Mouse (Mus musculus): ENCODE data around the gene Tpbgl. TPM values are rescaled to one million over a fixed set of nuclear protein-coding genes. Genes with fewer than 3 reads are reported as not detected.

Tpbgl gene
- polyA plus RNA-seq, 1 experiment, result not detected

DNA sequence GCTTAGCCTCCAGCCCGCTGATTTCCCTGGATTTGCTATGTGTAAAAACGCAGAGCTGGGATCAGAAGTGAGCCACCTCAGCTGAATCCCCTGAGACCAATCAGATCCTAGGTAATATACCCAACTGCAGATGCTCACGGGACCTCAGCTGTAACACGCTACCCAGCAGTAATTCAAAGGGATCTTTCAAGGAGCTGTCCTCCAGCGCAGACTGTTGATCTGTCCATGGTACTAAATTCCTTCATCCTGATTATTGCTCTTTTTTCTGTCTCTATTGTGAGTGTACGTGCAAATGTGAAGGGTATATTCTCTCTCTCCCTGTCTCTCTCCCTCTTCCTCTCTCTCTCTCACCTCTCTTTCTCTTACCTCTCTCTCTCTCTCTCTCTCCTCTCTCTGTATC is 5.4 kb upstream of the Tpbgl start:
- Histone ChIP-seq H3K9ac (ENCODE audit: low read depth, poor library complexity, severe bottlenecking) (no peak overlapping the region), H3K36me3 (ENCODE audit: control insufficient read depth, insufficient read depth, low read length, poor library complexity, severe bottlenecking) (no peaks in the 10 kb centered on the region), H3K4me3 (ENCODE audit: low read depth, low read length) (no peak overlapping the region), H3K9me3 (replicated peaks; ENCODE audit: control insufficient read depth, insufficient read depth, low read length, poor library complexity, severe bottlenecking) (no peaks in the 10 kb centered on the region), H3K27ac (ENCODE audit: insufficient read depth, low read length) (no peak overlapping the region), H3K27me3 (ENCODE audit: control insufficient read depth, insufficient read depth, low read length, poor library complexity, severe bottlenecking) (peaks cover 1% of the 10 kb centered on the region; the same call in 1 of the 2 replicates), H3K4me1 (ENCODE audit: control insufficient read depth, insufficient read depth, low read length) (no peaks in the 10 kb centered on the region)
- TF ChIP-seq CTCF (IDR thresholded peaks at IDR 0.05; ENCODE audit: low read depth, low read length) (no peak), EP300 (IDR thresholded peaks at IDR 0.05; ENCODE audit: insufficient read depth, low read depth, low read length) (no peak), POLR2A (IDR thresholded peaks at IDR 0.05; ENCODE audit: insufficient read depth, low read length) (no peak)

DNA sequence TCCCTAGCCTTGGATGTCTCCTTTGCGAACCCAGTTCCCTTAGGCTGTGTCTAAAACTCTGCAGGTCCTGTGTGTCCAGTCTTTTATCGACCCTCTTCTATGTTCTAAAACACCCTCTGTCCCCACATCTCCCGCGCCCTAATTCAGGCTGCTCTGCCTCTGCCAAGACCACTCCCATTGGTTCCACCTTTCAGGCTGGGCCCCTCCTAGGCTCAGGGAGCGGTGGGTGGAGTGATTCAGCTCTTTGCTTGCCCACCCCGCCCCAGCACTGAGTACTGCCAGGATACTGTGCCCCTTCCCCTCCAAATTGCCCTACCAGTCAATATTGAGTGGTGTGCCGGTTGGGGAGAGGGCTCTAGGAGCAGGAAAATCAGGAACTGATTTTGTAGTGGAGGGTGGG is 463 bp upstream of the Tpbgl start:
- H3K9ac ChIP-seq (ENCODE audit: low read depth, poor library complexity, severe bottlenecking), result no peak overlapping the region
- H3K4me3 ChIP-seq (ENCODE audit: low read depth, low read length), result peak overlapping the region; percentile 61; the same call in 1 of the 2 replicates
- H3K36me3 ChIP-seq (ENCODE audit: control insufficient read depth, insufficient read depth, low read length, poor library complexity, severe bottlenecking), result no peaks in the 10 kb centered on the region
- H3K4me1 ChIP-seq (ENCODE audit: control insufficient read depth, insufficient read depth, low read length), result no peaks in the 10 kb centered on the region
- no peak overlapping the region for H3K27ac ChIP-seq (ENCODE audit: insufficient read depth, low read length)
- H3K9me3 ChIP-seq (replicated peaks; ENCODE audit: control insufficient read depth, insufficient read depth, low read length, poor library complexity, severe bottlenecking), result no peaks in the 10 kb centered on the region
- peaks cover 9% of the 10 kb centered on the region for H3K27me3 ChIP-seq (ENCODE audit: control insufficient read depth, insufficient read depth, low read length, poor library complexity, severe bottlenecking)
- TF ChIP-seq POLR2A (IDR thresholded peaks at IDR 0.05; ENCODE audit: insufficient read depth, low read length) (no peak), EP300 (IDR thresholded peaks at IDR 0.05; ENCODE audit: insufficient read depth, low read depth, low read length) (no peak), CTCF (IDR thresholded peaks at IDR 0.05; ENCODE audit: low read depth, low read length) (no peak)

DNA sequence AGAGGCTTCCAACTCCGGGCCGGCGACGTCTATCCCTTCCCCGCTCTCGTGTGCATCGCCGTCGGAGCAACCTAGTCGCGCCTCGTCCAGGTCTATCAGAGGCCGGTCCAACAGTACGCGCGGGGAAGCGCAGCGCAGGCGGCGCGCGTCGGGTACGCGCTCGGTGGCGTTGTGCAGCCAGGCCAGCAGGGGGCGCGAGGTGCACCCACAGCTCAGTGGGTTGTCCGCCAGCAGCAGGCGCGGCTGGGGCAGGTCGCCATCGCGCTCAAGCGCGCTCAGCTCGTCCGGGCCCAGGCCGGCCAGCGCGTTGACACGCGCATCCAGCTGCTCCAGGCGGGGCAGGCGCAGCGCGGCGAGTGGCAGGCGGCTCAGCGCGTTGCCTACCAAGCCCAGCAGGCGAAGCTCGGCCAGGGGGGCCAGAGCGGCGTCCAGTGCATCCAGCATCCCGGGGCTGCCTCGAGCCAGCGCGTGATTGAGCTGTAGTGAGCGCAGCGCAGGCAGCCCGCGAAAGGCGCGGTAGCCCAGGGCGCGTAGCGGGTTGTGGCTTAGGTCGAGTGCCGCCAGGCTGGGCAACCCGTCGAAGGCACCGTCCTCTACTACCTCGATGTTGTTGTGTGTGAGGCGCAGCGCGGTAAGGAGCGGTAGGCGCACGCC is 1.1 kb downstream of the Tpbgl start:
- Histone ChIP-seq H3K4me1 (ENCODE audit: control insufficient read depth, insufficient read depth, low read length) (no peaks in the 10 kb centered on the region), H3K9ac (ENCODE audit: low read depth, poor library complexity, severe bottlenecking) (peak overlapping the region; percentile 13), H3K9me3 (replicated peaks; ENCODE audit: control insufficient read depth, insufficient read depth, low read length, poor library complexity, severe bottlenecking) (no peaks in the 10 kb centered on the region), H3K27ac (ENCODE audit: insufficient read depth, low read length) (no peak overlapping the region), H3K4me3 (ENCODE audit: low read depth, low read length) (peak overlapping the region; percentile 61), H3K36me3 (ENCODE audit: control insufficient read depth, insufficient read depth, low read length, poor library complexity, severe bottlenecking) (no peaks in the 10 kb centered on the region), H3K27me3 (ENCODE audit: control insufficient read depth, insufficient read depth, low read length, poor library complexity, severe bottlenecking) (peaks cover 9% of the 10 kb centered on the region; the same call in 1 of the 2 replicates)
- TF ChIP-seq CTCF (IDR thresholded peaks at IDR 0.05; ENCODE audit: low read depth, low read length) (peak; percentile 88), POLR2A (IDR thresholded peaks at IDR 0.05; ENCODE audit: insufficient read depth, low read length) (no peak), EP300 (IDR thresholded peaks at IDR 0.05; ENCODE audit: insufficient read depth, low read depth, low read length) (no peak)

DNA sequence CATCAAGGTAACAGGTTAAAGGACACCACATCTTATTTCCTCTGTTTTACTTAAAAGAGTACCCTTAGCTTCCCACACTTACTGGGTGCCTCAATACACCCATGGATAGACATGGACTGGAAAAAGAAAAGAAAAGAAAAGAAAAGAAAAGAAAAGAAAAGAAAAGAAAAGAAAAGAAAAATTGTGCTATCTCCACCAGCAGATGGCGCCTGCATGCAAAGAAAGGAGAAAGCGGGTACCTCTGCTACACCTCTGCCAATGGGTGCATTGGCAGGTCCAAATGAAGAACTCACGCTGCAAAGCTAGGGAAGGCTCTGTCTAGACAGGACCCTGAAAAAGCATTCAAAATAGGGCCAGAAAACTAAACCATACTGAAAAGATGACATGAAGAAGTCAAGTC is 8.0 kb downstream of the Tpbgl start:
- TF ChIP-seq CTCF (IDR thresholded peaks at IDR 0.05; ENCODE audit: low read depth, low read length) (peak; percentile 37), POLR2A (IDR thresholded peaks at IDR 0.05; ENCODE audit: insufficient read depth, low read length) (no peak), EP300 (IDR thresholded peaks at IDR 0.05; ENCODE audit: insufficient read depth, low read depth, low read length) (no peak)
- H3K27me3 ChIP-seq (ENCODE audit: control insufficient read depth, insufficient read depth, low read length, poor library complexity, severe bottlenecking), result no peaks in the 10 kb centered on the region
- no peak overlapping the region for H3K9ac ChIP-seq (ENCODE audit: low read depth, poor library complexity, severe bottlenecking)
- H3K4me1 ChIP-seq (ENCODE audit: control insufficient read depth, insufficient read depth, low read length), result no peaks in the 10 kb centered on the region
- no peaks in the 10 kb centered on the region for H3K9me3 ChIP-seq (replicated peaks; ENCODE audit: control insufficient read depth, insufficient read depth, low read length, poor library complexity, severe bottlenecking)
- no peak overlapping the region for H3K27ac ChIP-seq (ENCODE audit: insufficient read depth, low read length)
- no peak overlapping the region for H3K4me3 ChIP-seq (ENCODE audit: low read depth, low read length)
- H3K36me3 ChIP-seq (ENCODE audit: control insufficient read depth, insufficient read depth, low read length, poor library complexity, severe bottlenecking), result no peaks in the 10 kb centered on the region

DNA sequence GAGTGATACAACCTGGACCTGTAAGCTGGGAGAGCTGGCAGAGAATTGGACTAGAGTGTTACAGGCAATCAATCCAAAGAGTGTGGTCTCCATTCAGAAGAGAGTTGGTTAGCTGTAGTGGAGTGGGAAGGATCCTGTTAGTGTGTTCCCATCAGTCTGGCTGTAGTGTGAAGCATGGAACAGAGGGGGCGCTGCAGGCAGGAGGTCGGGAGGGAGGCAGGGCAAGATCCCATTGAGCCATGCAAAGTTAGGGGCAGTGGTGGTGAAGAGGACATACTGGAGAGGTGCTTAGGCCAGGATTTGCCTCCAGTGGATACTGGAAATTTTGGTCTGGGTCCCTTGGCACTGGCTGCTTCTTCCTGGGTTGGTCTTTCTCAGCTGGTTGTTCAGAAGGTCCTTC is 8.6 kb downstream of the Tpbgl start:
- Histone ChIP-seq H3K27me3 (ENCODE audit: control insufficient read depth, insufficient read depth, low read length, poor library complexity, severe bottlenecking) (no peaks in the 10 kb centered on the region), H3K9ac (ENCODE audit: low read depth, poor library complexity, severe bottlenecking) (no peak overlapping the region), H3K4me1 (ENCODE audit: control insufficient read depth, insufficient read depth, low read length) (no peaks in the 10 kb centered on the region)

DNA sequence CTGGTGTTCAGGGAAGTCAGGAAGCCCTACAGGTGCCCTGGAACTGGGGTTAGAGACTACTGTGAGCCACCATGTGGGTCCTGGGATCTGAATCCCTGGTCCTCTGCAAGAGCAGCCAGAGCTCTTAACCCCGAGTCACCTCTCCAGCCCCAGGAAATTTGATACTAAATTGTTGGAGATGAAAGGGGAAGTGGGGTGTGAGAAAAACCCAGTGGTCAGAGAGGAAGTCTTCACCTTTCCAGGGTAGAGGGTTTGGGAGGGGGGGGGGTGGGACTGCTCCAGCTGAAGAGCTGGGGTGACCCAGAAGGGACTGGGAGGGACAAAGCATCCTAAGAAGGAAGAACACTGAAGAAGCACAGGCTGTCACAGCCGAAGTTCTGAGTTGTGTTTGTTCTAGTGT is 19.3 kb downstream of the Tpbgl start:
- H3K9ac ChIP-seq (ENCODE audit: low read depth, poor library complexity, severe bottlenecking), result no peak overlapping the region
- no peak overlapping the region for H3K4me3 ChIP-seq (ENCODE audit: low read depth, low read length)
- TF ChIP-seq POLR2A (IDR thresholded peaks at IDR 0.05; ENCODE audit: insufficient read depth, low read length), result no peak
- no peak for TF ChIP-seq CTCF (IDR thresholded peaks at IDR 0.05; ENCODE audit: low read depth, low read length)
- no peak for TF ChIP-seq EP300 (IDR thresholded peaks at IDR 0.05; ENCODE audit: insufficient read depth, low read depth, low read length)

More for the DNA sequence above, 8.6 kb downstream of the Tpbgl start:
- TF ChIP-seq CTCF (IDR thresholded peaks at IDR 0.05; ENCODE audit: low read depth, low read length), result peak; percentile 51
- no peak for TF ChIP-seq EP300 (IDR thresholded peaks at IDR 0.05; ENCODE audit: insufficient read depth, low read depth, low read length)
- no peaks in the 10 kb centered on the region for H3K9me3 ChIP-seq (replicated peaks; ENCODE audit: control insufficient read depth, insufficient read depth, low read length, poor library complexity, severe bottlenecking)
- H3K4me3 ChIP-seq (ENCODE audit: low read depth, low read length), result no peak overlapping the region
- H3K36me3 ChIP-seq (ENCODE audit: control insufficient read depth, insufficient read depth, low read length, poor library complexity, severe bottlenecking), result no peaks in the 10 kb centered on the region
- H3K27ac ChIP-seq (ENCODE audit: insufficient read depth, low read length), result no peak overlapping the region

More for the DNA sequence above, 19.3 kb downstream of the Tpbgl start:
- Histone ChIP-seq H3K27me3 (ENCODE audit: control insufficient read depth, insufficient read depth, low read length, poor library complexity, severe bottlenecking) (no peaks in the 10 kb centered on the region), H3K36me3 (ENCODE audit: control insufficient read depth, insufficient read depth, low read length, poor library complexity, severe bottlenecking) (no peaks in the 10 kb centered on the region), H3K9me3 (replicated peaks; ENCODE audit: control insufficient read depth, insufficient read depth, low read length, poor library complexity, severe bottlenecking) (no peaks in the 10 kb centered on the region), H3K4me1 (ENCODE audit: control insufficient read depth, insufficient read depth, low read length) (no peaks in the 10 kb centered on the region), H3K27ac (ENCODE audit: insufficient read depth, low read length) (no peak overlapping the region)
